Mouse (Mus musculus) heart, adult 11 months (tissue): ENCODE results near the gene Paqr3.

Experiments used
- DNase-seq: peaks from one replicate; pipeline ENCODE4 v3.0.0; 2022

The Paqr3 gene

DNA sequence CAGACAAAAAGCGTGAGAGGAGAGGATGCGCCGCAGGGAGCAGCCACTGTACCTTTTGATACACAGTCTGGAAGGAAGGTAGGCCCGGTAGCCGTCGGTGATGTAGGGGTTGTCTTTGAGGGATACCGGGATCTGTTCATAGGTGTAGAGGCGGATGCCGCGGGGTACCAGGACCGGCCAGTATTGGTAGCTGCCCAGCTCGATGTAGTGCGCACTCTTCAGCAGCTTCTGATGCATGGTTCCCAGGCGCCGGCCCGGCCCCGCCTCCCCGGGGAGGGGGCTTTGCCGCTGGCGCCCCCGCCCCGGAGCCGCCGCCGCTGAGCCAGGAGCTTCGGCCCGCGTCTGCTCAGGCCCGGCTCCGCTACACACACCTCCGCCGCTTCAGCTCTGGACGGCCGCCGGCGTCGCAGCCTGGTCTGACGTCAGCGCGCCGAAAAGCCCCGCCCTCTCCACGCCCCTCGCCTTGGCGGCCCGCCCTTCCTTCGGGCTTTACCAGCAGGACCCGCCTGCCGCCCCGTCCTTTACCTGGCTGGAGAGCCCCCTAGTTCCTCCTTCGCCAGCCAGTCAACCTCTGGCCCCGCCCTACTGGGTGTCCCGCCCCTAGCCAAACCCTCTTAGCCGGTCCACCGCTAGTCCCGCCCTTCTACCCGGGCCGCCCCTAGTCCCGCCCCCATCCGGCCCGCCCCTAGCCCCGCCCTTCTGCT is at the start of gene Paqr3:
Paqr3 (minus strand) TSS at position 390 of the 704 bp plus-strand sequence.
- DNase-seq, result peak; percentile 100

DNA sequence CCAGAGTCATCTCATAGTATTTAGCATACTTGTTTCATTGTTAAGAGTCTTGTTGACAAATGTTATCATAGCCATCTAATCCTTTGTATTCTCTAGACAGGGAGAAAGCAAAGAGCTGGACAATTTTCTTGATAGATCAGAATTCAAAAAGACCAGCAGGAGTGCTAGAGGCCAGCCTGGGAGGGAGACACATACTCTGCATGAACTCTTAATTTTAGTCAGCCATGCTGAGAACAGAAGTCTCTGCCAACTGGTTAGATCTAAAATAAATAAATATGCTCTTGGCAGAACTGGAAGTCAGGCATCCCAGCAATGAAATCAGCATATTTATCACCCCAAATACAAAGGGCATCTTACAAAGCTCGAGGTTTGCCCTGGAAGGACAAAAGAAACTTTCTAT is 43.3 kb upstream of the Paqr3 start:
- no peak for DNase-seq

DNA sequence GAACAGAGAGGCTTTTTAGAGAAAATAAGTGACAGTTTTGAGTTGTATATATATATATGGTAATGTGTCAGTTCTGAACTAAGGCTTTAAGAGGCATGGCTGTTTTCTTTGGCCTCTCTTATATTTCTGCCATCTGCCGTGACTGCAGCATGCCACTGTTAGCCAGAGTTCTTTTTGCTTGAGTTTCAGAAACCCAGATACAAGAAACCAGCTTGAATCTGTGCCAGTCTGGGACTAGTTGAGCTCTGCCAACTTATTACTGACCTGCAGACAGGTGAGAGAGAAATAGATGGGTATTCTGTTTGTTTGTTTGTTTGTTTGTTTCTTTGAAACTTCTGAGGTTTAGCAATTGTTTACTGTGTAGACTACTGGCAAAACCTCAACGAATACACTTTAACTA is 23.9 kb upstream of the Paqr3 start:
- DNase-seq, result no peak

DNA sequence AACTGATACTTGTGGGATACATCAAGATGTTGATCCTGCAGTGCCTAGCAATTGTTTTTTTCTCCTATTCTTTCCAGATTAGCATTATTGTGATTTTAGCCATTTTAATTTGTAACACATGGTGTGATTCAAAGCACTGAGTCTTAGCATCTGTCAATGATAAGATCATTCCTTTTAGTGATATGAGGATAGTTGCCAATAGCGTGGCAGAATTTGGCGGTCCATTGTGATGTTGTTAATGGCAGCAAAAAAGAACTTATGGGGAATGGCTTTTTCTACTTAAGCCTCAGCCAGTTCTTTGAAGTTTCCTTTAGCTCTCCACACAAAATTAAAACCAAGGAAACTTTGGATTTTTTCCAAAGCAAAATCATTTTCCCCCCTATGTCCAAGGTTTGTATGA is 18.2 kb upstream of the Paqr3 start:
- no peak for DNase-seq

DNA sequence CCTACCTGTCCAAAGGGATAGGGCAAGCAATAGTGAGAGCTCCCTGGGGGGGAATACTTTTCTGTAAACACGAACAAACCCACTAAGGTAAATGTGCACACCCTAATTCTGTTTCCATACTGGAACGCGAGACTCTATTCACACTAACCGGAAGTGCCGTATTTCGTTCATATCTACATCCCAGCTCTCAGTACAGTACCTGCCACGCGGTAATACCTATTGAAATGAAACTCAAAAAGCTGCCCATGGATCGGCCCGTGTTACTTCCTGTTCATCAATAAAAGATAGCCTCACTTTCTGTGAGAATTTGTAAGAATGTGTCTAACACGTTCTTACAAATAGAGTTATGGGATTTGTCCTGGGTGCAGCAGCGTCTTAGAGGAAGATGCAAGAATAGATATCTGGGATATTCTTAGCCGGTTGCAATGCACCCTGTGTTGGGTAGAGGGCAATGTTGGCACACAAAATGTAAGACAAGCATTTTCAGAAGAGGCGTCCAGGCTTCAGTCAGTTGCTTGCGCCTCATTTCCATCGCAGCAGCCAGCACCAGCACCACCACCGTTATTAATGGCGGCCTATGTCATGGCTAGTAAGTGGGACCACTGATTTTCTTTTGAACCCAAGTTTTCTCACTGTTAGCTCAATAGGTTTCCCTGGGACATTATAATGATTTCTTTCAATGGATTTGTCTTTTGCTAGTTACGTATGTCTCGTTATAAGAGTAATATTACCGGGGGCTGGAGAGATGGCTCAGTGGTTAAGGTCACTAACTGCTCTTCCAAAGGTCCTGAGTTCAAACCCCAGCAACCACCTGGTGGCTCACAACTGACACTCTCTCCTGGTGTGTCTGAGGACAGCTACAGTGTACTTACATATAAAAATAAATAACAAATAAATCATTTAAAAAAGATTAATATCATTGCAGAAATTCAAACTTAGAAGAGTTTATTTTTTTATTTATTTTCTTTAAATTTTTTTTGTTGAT is 17.1 kb upstream of the Paqr3 start:
- no peak for DNase-seq

DNA sequence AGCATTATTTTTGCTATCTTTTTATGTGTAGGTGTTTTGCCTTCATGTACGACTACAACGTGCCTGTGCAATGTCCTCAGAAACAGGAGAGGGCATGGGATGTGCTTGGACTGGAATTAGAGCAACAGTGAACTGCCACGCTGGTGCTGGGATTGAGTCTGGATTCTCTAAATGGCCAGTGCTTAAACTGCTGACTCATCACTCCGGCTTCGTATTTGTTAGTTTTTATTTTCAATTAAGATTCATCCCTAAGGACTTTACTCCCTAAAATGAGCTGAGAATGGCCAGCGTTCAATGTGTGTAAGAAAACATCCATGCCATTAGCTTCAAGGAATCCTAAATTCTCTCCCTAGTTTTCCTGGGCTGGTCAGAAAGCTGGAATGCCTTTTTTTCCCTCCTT is 15.9 kb upstream of the Paqr3 start:
- DNase-seq, result no peak

DNA sequence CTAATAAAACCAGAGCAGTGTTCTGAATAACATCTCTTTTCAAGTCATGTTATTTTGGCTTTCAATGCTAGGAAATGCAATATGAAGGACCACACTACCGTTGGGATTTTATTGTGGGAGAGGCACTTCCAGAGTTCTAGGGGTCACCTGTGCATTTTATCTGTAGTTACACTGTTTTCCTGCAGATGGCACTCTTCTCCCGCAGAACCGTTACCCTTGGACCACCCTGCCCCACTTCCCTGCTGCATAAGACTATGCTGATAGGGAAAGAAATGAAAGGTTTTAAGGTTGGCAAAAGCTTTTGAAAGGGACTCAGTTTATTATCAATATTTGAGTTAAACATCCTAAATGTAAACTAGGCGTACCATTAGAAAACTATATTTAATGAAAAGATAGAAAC is 14.6 kb upstream of the Paqr3 start:
- DNase-seq, result no peak

DNA sequence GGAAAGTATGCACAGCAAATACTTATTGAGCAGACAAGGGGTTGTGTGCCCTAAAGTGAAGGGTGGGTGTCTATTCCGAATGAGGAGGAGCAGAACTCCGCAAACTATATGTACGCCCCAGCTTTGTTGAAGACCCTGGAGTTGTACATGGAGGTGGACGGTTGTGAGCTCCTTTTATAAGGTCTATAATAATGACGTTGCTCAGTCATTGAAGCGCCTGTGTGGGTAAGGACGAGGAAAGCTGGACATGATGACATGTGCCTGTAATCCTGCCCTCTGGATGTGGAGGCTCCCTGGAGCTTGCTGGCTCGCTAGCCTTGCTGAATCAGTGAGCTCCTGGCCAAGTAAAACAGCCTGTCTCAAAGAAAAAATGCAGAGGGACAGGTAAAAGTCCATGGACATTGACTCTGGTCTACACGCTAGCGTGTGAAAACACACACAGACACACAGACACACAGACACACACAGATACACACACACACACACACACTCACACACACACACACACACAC is 14.1 kb upstream of the Paqr3 start:
- no peak for DNase-seq

DNA sequence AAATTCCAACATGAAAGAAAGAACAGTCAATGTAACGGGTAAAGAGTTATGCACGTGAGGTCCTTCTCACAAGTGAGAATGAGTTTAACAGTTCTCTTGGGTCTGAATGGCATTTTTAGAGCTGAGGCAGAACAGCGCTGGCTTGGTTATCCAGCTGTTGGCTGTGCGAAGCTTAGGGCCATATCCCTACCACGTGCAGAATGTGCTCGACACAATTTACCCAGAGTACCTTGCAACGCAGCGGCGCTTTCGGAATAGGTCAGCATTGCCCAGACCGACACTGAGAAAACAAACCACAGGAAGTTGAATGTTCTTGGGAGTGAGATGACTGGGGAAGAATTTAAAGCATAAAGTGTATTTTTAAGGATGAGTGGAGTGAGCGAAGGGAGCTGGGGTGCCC is 13.6 kb upstream of the Paqr3 start:
- DNase-seq, result no peak

DNA sequence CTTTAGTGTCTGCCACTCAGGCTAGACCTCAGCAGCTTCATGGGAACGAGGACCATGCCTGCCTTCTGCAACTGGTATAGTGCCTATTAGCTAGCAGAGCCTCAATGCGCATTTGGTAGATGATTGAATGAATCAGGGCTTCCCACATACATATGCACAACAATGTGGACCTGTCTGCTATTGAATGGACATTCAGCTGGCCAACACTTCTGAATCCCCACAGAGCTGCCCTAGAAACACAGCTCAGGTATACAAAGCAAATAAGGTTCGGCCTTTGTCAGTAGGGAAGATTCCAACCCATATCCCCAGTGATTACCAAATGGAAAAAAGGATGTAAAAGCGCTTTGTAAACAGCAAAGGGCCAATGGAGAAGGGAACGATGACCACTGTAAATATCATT is 699 bp downstream of the Paqr3 start:
- no peak for DNase-seq

DNA sequence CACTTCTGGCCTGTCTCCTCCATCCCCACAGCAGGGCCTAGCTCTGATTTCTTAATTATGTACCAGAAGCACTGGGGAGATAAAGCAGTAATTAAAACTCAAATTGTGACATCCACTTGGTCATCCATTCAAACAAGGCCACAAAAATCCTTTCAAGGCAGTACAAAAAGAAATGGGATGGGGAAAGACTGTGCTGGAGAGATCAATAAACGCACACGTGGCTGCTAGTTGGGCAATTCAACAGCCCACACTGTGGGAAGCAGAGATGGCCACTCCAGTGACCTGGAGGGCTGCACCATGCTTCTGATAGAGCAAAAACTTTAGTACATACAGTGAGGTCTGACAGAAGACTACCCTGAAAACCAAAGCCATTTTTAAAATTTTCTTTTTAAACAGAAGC is 1.3 kb downstream of the Paqr3 start:
- no peak for DNase-seq

DNA sequence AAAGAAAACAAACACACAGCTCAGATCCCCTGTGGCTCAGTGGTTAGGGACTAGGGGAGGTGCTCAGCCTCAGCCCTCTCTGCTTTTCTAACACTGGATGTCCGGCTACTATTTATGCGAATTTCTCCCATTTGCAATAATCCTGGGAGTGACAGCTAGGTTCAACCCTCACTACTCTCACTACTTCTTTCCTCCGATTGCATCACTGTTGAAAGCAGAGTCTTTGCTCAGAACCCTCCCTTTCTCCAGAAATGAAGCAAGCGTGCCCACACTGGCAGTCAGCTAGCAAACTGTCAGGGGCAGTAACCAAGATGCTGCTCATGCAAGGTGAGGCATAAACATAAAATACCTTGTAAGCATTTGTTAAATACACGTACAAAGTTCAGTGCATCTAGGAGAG is 3.1 kb downstream of the Paqr3 start:
- peak; percentile 28 for DNase-seq

DNA sequence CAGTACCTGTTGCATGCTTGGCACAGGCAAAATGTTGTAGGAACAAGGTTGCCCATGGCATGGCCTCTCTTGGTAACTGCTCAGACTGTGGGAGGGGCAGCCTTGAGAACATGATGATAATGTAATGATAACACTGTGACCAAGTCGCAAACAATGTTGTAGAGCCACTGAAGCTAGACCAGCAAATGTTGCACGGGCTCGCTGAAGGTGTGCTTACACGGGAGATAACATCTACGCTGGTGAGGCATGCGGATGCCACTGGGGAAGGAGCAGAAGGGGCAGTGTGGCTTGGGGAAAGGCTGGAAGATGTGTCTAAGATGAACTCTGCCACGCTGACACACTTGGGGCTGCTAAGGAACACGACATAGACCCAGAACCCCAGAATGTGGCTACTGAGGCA is 11.4 kb downstream of the Paqr3 start:
- DNase-seq, result peak; percentile 66

DNA sequence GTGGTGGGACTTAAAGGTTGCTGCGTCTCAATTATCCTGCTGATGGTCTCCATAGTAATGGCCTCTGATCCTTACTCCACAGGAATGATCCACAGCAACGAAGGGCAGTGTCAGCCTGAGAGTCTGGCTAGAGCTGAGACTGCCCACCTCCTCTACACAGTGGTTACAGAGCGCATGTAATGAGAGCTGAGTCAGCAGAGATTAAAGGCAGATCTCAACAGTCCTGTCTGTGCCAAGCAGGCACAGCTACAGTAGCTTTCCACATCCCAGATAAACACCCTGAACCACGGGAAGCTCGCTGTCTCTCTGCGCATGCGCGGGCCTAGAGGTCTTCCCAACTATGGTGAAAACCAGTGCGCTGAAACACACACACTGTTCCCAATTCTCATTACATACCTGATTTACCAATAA is 13.8 kb downstream of the Paqr3 start:
- DNase-seq, result peak; percentile 71

DNA sequence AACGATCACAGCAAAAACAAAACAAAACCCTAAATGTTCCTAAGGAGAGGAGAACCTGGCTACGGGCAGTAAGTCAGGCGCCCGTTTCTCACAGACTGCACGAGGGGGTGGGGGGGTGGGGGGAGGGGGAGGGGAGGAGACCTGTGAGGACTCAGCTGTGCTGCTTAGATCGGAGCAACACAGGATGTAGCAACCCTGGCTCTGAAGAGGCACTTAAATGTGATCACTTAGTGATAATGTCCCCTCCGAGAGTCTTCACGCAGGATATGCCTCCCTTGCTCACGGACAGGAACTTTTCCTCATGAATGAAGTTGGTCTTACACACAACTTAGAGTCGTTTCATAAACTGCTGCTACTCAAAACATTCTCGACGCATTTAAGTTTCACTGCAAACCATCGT is 16.1 kb downstream of the Paqr3 start:
- peak; percentile 11 for DNase-seq

DNA sequence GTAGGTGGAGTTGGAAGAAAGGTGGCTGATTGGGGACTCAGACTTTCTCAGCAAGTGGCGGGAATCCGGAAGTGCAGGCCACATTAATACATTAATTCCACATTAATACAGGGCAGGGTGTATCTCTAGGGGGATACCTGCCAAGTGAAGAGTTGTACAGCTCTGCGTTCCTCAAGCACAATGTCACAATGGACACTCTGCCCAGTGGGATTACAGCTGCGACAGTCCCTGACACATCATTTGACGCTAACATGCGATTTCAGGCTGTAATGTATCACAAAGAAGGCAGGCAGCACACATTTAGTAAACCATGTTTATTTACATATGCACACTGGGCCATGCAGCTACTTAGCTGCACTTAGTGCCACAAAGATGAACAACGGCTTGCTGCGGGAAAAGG is 18.4 kb downstream of the Paqr3 start:
- DNase-seq, result no peak

DNA sequence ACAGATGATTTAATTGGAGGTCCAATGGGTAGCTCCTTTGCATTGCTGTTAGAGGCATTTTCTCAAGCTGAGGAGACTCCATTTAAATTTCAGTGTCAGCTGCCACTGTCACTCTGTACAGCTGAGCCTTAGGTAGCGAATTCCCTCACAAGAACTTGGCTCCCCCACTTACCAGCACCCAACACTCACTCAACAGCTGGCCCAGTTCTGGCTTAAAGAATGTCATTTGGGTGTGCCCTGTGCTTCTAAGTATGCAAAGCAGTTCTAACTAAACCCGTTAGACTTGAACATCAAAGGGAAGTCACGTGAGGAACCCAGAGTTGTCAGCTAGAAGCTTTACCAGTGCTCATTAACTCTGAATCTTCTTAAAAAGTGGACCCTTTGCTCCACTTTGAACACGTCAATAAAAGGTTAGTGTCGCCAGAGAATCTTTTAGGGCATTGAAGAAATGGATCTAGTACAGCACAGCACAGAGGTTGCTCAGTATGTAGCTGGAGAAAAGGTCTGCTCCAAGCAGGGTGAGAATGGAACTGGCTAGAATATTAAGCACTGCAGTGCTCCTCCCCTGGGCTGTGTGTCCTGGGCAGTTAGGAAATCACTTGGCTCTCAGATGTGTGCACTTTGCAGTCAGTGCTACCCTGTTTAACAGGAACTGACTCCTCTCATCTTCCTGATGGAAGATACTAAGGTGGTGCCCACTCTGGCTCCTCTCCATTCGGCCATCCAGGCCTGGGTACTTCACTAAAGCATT is 21.2 kb downstream of the Paqr3 start:
- DNase-seq, result peak; percentile 67

DNA sequence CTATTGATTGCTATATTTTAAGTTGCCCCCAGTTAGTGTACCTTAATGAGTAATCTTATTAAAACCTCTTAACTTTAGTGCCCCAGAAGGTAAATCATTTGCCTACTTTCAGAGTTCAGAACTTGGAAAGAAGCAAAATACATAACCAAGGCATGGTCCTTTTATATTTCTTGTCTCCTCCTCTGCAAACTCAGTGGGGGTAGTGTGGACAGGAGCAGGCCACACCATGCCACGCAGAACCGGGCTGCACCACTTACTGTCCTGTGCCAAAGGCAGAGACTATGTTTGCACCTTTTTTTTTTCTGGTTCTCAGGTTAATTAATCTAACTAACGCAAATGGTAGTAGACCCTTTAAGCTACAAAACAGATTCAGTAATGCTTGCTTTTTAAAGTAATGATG is 22.0 kb downstream of the Paqr3 start:
- peak; percentile 53 for DNase-seq

DNA sequence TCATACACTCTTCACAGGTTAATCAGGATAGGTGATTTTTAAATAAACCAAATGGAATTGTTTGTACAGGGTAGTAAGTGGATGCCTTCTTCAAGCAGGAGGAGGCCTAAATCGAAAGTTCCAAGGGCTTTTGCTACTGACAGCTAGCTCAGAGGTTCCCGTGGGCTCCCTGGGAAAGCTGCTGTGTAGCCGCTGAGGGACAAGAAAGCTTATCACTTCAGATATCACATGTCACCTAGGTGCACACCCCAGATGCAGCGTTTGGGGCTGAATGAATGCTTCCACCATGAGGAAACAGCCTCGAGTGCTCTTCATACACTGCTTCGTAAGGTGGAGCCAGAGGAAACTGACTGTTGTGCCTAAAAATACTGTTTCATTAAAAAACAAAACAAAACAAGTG is 23.2 kb downstream of the Paqr3 start:
- peak; percentile 75 for DNase-seq

DNA sequence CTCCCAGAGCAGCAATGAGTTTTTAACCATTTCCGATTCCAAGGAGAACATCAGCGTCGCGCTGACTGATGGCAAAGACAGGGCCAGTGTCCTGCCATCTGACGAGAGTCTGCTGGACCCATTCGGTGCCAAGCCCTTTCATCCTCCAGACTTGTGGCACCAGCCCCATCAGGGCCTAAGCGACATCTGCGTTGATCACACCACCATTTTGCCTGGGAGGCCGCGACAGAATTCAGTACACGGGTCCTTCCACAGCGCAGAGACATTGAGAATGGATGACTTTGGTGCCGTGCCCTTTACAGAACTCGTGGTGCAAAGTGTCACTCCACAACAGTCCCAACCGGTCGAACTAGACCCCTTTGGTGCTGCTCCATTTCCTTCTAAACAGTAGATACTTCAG is 23.6 kb downstream of the Paqr3 start:
- peak; percentile 62 for DNase-seq

DNA sequence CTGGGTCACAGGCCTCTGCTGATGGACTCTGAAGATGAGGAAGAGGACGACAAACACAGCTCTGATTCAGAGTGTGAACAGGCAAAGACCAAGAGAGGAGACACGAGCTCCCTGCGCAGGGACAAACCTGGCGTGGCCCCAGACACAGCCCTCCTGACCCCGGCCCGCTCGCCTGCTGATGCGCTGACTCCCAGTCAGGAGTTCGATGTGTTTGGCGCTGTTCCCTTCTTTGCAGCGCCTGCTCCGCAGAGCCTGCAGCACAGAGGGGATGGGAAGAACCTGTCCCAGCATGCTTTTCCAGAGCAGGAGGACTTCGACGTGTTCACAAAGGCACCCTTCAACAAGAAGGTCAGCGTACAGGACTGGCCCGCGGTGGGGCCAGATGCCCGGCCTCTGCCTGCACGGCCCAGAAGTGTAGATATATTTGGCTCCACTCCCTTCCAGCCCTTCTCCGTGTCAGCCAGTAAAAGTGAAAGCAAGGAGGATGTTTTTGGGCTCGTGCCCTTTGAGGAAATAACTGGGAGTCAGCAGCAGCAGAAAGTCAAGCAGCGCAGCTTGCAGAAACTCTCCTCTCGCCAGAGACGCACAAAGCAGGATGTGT is 24.3 kb downstream of the Paqr3 start:
- DNase-seq, result peak; percentile 97

DNA sequence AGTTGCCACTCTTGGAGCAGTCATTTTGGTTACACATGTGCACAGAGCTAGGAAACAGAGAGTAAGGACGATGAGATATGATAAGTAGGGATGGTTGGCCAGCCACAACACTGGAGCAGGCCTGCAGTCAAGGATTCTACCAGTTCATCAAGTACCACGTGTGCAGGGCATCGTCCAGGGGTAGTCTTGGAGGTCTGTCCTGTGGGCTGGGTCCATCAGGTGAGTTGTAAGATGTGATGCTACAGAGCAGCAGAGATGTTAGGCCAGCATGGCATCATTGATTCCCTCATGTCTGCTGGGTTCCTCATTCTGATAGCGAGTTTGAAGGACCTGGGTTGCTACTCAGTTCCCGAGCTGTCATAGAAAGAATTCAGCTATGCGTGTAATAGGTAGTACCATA is 26.3 kb downstream of the Paqr3 start:
- peak; percentile 75 for DNase-seq

DNA sequence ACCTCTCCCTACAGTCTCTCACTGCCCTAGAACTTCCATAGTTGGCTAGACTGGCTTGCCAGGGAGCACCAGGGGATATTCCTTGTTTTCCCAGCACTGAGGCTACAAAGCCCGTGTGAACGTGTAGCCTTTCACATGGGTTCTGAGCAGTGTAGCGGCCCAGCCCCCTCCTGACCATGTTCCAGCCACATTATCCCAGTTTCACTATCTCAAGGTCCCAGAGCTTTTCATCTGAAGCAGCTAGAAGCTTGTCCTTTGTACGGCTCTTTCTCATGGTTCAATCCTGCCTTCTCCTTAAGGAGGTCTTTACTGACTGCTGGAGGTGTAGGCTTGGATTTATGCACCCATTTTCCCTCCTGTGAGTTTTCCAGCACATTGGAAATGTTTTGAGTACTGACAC is 26.9 kb downstream of the Paqr3 start:
- peak; percentile 71 for DNase-seq
